Mouse (Mus musculus) forebrain, embryonic 13.5 days (tissue): ENCODE data around the gene Mthfd2. TPM values are rescaled to one million over a fixed set of nuclear protein-coding genes. Genes with fewer than 3 reads are reported as not detected.

Experiments used
- ATAC-seq: fragments of 200-750 bp; cut with Nextera tagmentation; 2 replicates; pipeline ENCODE4 v1.8.0; 2017
- H3K27ac ChIP-seq: fragments of 300-500 bp; sonication (generic); 2 replicates; pipeline ENCODE4 v1.5.1; 2015; ENCODE audit warnings: inconsistent platforms, mild to moderate bottlenecking, moderate library complexity
- H3K27me3 ChIP-seq: fragments of 300-500 bp; sonication (generic); 2 replicates; pipeline ENCODE4 v1.6.1; 2015; ENCODE audit warnings: mild to moderate bottlenecking, inconsistent platforms
- H3K36me3 ChIP-seq: fragments of 300-500 bp; sonication (generic); 2 replicates; pipeline ENCODE4 v1.6.1; 2015; ENCODE audit warnings: mild to moderate bottlenecking, inconsistent platforms; ENCODE audit not compliant: poor library complexity, severe bottlenecking
- H3K4me1 ChIP-seq: fragments of 300-500 bp; sonication (generic); 2 replicates; pipeline ENCODE4 v1.6.1; 2015; ENCODE audit warnings: inconsistent platforms
- H3K4me2 ChIP-seq: fragments of 300-500 bp; sonication (generic); 2 replicates; pipeline ENCODE4 v1.6.1; 2015; ENCODE audit warnings: inconsistent platforms, mild to moderate bottlenecking, moderate library complexity
- H3K4me3 ChIP-seq: fragments of 300-500 bp; sonication (generic); 2 replicates; pipeline ENCODE4 v1.5.1; 2015; ENCODE audit warnings: mild to moderate bottlenecking, inconsistent platforms
- H3K9ac ChIP-seq: fragments of 300-500 bp; sonication (generic); 2 replicates; pipeline ENCODE4 v1.6.1; 2015; ENCODE audit warnings: mild to moderate bottlenecking, inconsistent platforms
- H3K9me3 ChIP-seq: fragments of 300-500 bp; sonication (generic); replicated peaks from 2 replicates; pipeline ENCODE4 v1.6.1; 2016; ENCODE audit warnings: inconsistent platforms
- WGBS: fragments of 180-500 bp; shearing (Covaris S2); methylation state at CpG from one replicate; pipeline ENCODE4 v1.1.7; 2015; 5-methylcytosine and 5-hydroxymethylcytosine counted together
- polyA plus RNA-seq: library from polyadenylated mRNA; unstranded; fragments of >200 nt; fragmentation: Nextera tagmentation; extraction: Ambion mirVana; gene quantifications from 2 replicates; pipeline ENCODE4 v1.2.1, GENCODE M21; 2015

Gene Mthfd2
- polyA plus RNA-seq, 1 experiment from 2014 or later, result 29.4 TPM

- Histone ChIP-seq H3K9me3 (no peaks in the 10 kb centered on the region), H3K27me3 (no peaks in the 10 kb centered on the region), H3K9ac (no peak overlapping the region), H3K4me2 (no peak overlapping the region), H3K4me1 (peaks cover 17% of the 10 kb centered on the region), H3K36me3 (0 out of 2 replicates have a peak, but pooled peaks cover 4% of the 10 kb centered on the region), H3K4me3 (no peak overlapping the region), H3K27ac (no peak overlapping the region)
- ATAC-seq, result no peak
- WGBS, result 70% methylated on average over 8 of the region's 8 CpGs
Observed at GRCm38 (mm10) chr6:83323652-83324419, 1.9 kb downstream of the Mthfd2 start.

DNA sequence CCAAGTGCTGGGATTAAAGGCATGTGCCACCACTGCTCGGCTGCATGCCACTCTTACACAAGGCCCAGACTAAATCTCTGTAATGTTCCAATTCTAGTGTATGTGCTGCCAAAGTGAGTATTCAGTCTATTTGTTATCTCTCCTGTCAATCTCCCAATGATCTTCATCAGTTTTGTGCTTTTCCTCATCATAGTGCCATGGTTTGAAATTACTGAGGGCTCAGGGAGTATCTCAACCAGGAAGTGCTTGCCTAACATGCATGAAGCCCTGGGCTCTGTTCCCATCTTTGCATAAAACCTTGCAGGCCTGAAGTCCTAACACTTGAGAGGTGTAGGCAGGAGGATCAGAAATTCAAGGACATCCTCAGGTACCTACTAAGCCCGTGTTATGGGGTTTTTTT, 2.9 kb downstream of the Mthfd2 start:
- no peaks in the 10 kb centered on the region for H3K9me3 ChIP-seq
- no peak overlapping the region for H3K4me2 ChIP-seq
- no peak overlapping the region for H3K9ac ChIP-seq
- 66% methylated on average over 2 of the region's 2 CpGs for WGBS
- ATAC-seq, result no peak
- peaks cover 17% of the 10 kb centered on the region for H3K4me1 ChIP-seq
- H3K4me3 ChIP-seq, result no peak overlapping the region
- no peaks in the 10 kb centered on the region for H3K36me3 ChIP-seq
- no peaks in the 10 kb centered on the region for H3K27me3 ChIP-seq
- H3K27ac ChIP-seq, result no peak overlapping the region

DNA sequence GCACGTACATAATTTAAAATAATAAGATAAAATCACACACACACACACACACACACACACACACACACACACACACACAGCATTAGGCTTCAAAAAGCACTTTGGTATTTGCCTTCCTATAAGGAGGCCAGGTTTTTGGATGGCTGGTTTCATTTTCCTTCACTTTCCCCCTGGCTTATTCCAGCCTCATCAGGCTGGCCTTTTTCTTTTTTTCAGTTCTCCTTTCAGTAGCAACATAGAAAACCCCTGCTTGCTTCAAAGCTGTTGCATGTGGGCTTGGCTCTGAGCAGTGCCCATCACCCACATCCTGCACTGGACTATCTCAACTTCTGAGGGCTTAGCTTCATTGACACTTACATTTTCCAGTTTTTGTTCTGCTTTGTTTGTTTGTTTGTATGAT, 3.8 kb downstream of the Mthfd2 start:
- H3K9ac ChIP-seq, result no peak overlapping the region
- H3K4me1 ChIP-seq, result peaks cover 12% of the 10 kb centered on the region
- H3K36me3 ChIP-seq, result no peaks in the 10 kb centered on the region
- no peak overlapping the region for H3K27ac ChIP-seq
- H3K9me3 ChIP-seq, result no peaks in the 10 kb centered on the region
- 85% methylated on average over 1 of the region's 1 CpGs for WGBS
- ATAC-seq, result no peak
- H3K4me2 ChIP-seq, result no peak overlapping the region
- no peak overlapping the region for H3K4me3 ChIP-seq
- H3K27me3 ChIP-seq, result no peaks in the 10 kb centered on the region

- no peaks in the 10 kb centered on the region for H3K9me3 ChIP-seq
- peak overlapping the region; percentile 71 for H3K27ac ChIP-seq
- peak; percentile 100 for ATAC-seq
- H3K9ac ChIP-seq, result peak overlapping the region; percentile 89
- no peaks in the 10 kb centered on the region for H3K27me3 ChIP-seq
- peak overlapping the region; percentile 84 for H3K4me2 ChIP-seq
- peaks cover 19% of the 10 kb centered on the region for H3K4me1 ChIP-seq
- H3K36me3 ChIP-seq, result peaks cover 10% of the 10 kb centered on the region
- WGBS, result under 1% methylated on average over 52 of the region's 52 CpGs
- H3K4me3 ChIP-seq, result peak overlapping the region; percentile 80
Observed at GRCm38 (mm10) chr6:83317108-83317741, 8.5 kb downstream of the Mthfd2 start.

GRCm38 (mm10) chr6:83316022-83316421, 9.7 kb downstream of the Mthfd2 start:
- WGBS, result 7% methylated on average over 10 of the region's 10 CpGs
- Histone ChIP-seq H3K27ac (no peak overlapping the region), H3K27me3 (no peaks in the 10 kb centered on the region), H3K36me3 (peaks cover 22% of the 10 kb centered on the region), H3K4me3 (peak overlapping the region; percentile 80), H3K4me2 (peak overlapping the region; percentile 84), H3K9me3 (no peaks in the 10 kb centered on the region), H3K9ac (peak overlapping the region; percentile 89), H3K4me1 (peaks cover 19% of the 10 kb centered on the region)
- no peak for ATAC-seq

DNA sequence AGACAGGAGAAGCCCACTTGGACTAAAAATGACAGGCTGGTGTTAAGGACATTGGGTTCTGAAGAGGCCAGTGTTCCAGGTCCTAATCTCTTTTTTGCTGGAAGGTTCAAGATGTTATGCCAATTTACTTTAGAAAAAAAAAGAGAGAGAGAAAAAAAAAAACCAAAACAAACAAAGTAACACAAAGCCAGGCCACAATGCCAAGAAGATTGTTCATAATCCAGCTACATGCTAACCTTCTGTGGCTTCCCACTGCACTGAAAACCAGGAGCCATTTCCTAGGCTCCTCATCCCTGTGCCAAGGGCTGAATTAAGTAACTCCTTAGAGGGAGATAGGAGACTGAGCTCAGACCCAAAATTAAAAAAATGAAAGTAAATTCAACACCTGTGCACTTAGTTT, 10.4 kb downstream of the Mthfd2 start:
- peak overlapping the region; percentile 84 for H3K4me2 ChIP-seq
- no peak for ATAC-seq
- no peaks in the 10 kb centered on the region for H3K9me3 ChIP-seq
- no peak overlapping the region for H3K27ac ChIP-seq
- H3K9ac ChIP-seq, result peak overlapping the region; percentile 89; the same call in 1 of the 2 replicates
- H3K27me3 ChIP-seq, result no peaks in the 10 kb centered on the region
- H3K36me3 ChIP-seq, result peaks cover 29% of the 10 kb centered on the region
- peaks cover 19% of the 10 kb centered on the region for H3K4me1 ChIP-seq
- H3K4me3 ChIP-seq, result no peak overlapping the region

- H3K4me2 ChIP-seq, result no peak overlapping the region
- no peak overlapping the region for H3K27ac ChIP-seq
- peaks cover 52% of the 10 kb centered on the region for H3K36me3 ChIP-seq
- H3K4me1 ChIP-seq, result peaks cover 19% of the 10 kb centered on the region
- H3K9ac ChIP-seq, result no peak overlapping the region
- H3K27me3 ChIP-seq, result no peaks in the 10 kb centered on the region
- no peaks in the 10 kb centered on the region for H3K9me3 ChIP-seq
- ATAC-seq, result no peak
- no peak overlapping the region for H3K4me3 ChIP-seq
- WGBS, result 88% methylated on average over 8 of the region's 8 CpGs
Observed at GRCm38 (mm10) chr6:83312514-83312913, 13.2 kb downstream of the Mthfd2 start.

DNA sequence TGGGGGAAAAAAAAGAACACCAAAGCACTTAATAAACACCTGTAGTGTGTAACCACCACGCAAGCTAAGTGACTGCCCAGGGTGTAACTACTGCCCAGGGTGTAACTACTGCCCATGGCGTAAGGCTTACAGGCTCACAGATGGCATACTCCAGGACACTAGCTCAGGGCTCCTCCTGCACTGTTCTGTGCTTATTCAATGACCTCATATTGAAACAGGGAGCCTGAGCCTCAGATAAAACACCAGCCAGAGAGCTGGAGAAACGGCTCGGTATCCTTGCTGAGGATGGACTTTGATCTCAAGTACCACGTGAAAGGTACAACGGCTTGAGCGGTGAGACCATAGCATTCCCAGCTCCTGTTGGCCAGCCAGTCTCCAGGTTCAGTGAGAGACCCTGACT, 13.7 kb downstream of the Mthfd2 start:
- WGBS, result 95% methylated on average over 7 of the region's 7 CpGs
- no peak for ATAC-seq
- Histone ChIP-seq H3K9me3 (no peaks in the 10 kb centered on the region), H3K27ac (no peak overlapping the region), H3K4me3 (no peak overlapping the region), H3K4me1 (peaks cover 19% of the 10 kb centered on the region), H3K9ac (no peak overlapping the region), H3K4me2 (no peak overlapping the region), H3K27me3 (no peaks in the 10 kb centered on the region), H3K36me3 (peaks cover 56% of the 10 kb centered on the region)

DNA sequence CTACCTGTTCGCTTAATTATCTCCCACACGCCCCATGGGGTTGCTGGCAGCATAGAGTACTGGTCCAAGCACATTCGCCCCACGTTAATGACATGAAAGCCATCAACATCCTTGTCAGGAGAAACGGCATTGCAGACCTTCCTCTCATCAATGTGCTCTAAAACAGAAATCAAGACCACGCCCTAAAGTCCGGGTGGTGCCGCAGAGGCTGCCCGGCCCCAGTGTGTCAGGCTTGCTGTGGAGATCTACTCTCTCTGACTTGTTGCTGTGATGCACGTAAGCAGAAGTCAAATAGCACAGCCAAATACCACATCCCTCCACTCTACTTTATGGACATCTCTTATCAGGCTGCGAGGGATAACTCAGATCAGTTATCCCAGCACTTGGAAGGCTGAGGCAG, 14.5 kb downstream of the Mthfd2 start:
- no peak for ATAC-seq
- no peak overlapping the region for H3K4me2 ChIP-seq
- 95% methylated on average over 11 of the region's 11 CpGs for WGBS
- H3K27me3 ChIP-seq, result no peaks in the 10 kb centered on the region
- H3K4me1 ChIP-seq, result peaks cover 12% of the 10 kb centered on the region
- H3K9me3 ChIP-seq, result no peaks in the 10 kb centered on the region
- peaks cover 64% of the 10 kb centered on the region for H3K36me3 ChIP-seq
- no peak overlapping the region for H3K27ac ChIP-seq
- H3K9ac ChIP-seq, result no peak overlapping the region
- no peak overlapping the region for H3K4me3 ChIP-seq

DNA sequence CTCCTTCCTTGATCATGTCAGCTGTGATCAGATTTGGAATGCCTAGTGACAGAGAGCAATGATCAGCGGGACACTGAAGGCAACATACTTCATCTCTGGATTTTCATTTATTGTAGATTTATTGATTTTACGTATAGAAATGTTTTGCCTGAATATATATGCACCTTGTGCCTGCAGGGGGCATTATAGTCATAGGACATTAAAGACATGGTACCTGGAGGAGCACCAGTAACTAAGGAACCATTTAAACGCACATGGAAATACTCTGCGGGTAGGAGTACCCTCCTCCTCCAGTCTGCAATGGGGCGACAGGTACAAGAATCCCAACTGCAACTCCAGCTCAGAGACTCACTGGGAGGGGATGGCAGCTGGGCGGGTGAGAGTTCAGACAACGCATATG, 16.7 kb downstream of the Mthfd2 start:
- 93% methylated on average over 7 of the region's 7 CpGs for WGBS
- H3K9me3 ChIP-seq, result no peaks in the 10 kb centered on the region
- H3K4me2 ChIP-seq, result no peak overlapping the region
- ATAC-seq, result no peak
- H3K4me3 ChIP-seq, result no peak overlapping the region
- H3K27ac ChIP-seq, result no peak overlapping the region
- no peaks in the 10 kb centered on the region for H3K4me1 ChIP-seq
- no peak overlapping the region for H3K9ac ChIP-seq
- H3K36me3 ChIP-seq, result peaks cover 81% of the 10 kb centered on the region
- H3K27me3 ChIP-seq, result no peaks in the 10 kb centered on the region

GRCm38 (mm10) chr6:83302264-83302663, 23.4 kb downstream of the Mthfd2 start:
- H3K9me3 ChIP-seq, result no peaks in the 10 kb centered on the region
- no peaks in the 10 kb centered on the region for H3K4me1 ChIP-seq
- H3K9ac ChIP-seq, result no peak overlapping the region
- H3K4me3 ChIP-seq, result no peak overlapping the region
- no peak overlapping the region for H3K4me2 ChIP-seq
- 79% methylated on average over 5 of the region's 5 CpGs for WGBS
- H3K27me3 ChIP-seq, result no peaks in the 10 kb centered on the region
- no peak overlapping the region for H3K27ac ChIP-seq
- H3K36me3 ChIP-seq, result peaks cover 27% of the 10 kb centered on the region
- ATAC-seq, result no peak

GRCm38 (mm10) chr6:83301294-83301693, 24.4 kb downstream of the Mthfd2 start:
- Histone ChIP-seq H3K9ac (no peak overlapping the region), H3K4me2 (no peak overlapping the region), H3K9me3 (no peaks in the 10 kb centered on the region), H3K4me3 (no peak overlapping the region), H3K4me1 (no peaks in the 10 kb centered on the region), H3K27me3 (no peaks in the 10 kb centered on the region), H3K27ac (no peak overlapping the region), H3K36me3 (peaks cover 18% of the 10 kb centered on the region)
- no peak for ATAC-seq
- 85% methylated on average over 2 of the region's 2 CpGs for WGBS
